Mouse (Mus musculus): ENCODE measurements around the gene Gm8122. TPM values are rescaled to one million over a fixed set of nuclear protein-coding genes. Genes with fewer than 3 reads are reported as not detected.
A peak's percentile ranks its signal among the peaks of the same experiment; 100 is the strongest.
"Not testable (repeated sequence)": the region's sequence is repeated elsewhere in the genome, so short reads cannot be mapped to it uniquely, and the experiment has no call there.

Gm8122 gene
- polyA plus RNA-seq, 1 experiment, result 0.06 TPM

DNA sequence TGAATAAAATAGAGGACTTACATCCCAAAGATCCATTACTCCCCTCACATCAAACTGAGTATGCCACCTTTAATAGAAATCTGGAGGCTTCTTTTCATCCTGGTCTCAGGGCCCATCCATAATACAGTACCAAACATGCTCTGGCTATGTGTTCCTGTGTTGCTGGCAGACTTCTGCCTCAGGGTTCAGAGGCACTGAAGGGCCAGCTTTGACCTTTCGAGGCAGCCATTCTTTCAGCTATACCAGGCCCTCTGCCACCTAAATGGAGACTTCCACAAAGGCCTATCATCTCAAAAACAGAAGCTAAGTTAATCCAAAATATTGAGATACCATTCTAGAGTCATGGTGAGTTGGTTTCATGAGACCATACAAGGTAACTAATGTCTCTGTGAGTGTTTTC is 21.4 kb upstream of the Gm8122 start:
- DNase-seq, result peak; percentile 15
- not testable (repeated sequence) for H3K36me3 ChIP-seq (ENCODE audit: control insufficient read depth, insufficient read depth, low read length); H3K4me3 ChIP-seq (ENCODE audit: insufficient read depth, low read depth, low read length); H3K4me1 ChIP-seq (ENCODE audit: control insufficient read depth, insufficient read depth, low read length); H3K27me3 ChIP-seq (replicated peaks; ENCODE audit: control insufficient read depth, insufficient read depth, low read length); H3K27ac ChIP-seq (ENCODE audit: insufficient read depth, low read depth, low read length)
- WGBS, result 71% methylated on average over 1 of the region's 1 CpGs

DNA sequence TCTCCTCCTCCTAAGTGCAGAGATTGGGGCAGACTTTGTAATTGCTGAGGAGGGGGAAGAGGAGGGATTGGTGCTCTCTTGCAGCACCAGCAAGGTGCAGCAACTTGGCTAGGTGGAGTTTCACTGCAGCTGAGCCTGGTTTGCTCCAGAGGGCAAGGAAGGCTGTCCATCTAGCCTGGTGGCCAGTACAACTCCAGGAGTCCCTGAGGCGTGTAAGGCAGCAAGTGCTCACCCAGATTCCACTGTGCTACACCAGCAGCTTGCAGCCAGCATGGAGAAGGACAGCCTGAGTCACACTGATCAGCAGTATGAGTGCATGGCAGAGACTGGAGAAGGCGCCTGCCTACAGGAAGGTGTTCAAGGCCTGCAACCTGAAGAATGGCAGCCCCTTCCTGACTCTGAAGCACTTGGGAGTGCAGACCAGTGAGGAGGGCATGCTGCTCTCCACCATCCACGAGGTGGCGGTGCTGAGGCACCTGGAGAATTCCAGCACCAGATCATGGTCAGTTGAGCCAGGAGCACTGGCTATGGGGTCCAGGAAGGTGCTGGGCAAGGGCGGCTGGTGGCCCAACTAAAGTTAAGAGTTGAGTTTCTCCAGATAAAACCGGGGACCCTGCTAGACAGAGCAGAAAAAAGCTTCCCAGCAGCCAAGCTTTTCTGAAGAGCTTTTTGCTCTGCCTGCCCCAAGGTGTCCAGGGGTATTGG is 15.6 kb upstream of the Gm8122 start:
- not testable (repeated sequence) for H3K4me3 ChIP-seq (ENCODE audit: insufficient read depth, low read depth, low read length); H3K4me1 ChIP-seq (ENCODE audit: control insufficient read depth, insufficient read depth, low read length); H3K27ac ChIP-seq (ENCODE audit: insufficient read depth, low read depth, low read length); H3K27me3 ChIP-seq (replicated peaks; ENCODE audit: control insufficient read depth, insufficient read depth, low read length); H3K36me3 ChIP-seq (ENCODE audit: control insufficient read depth, insufficient read depth, low read length)
- DNase-seq, result peak; percentile 26
- WGBS, result 29% methylated on average over 5 of the region's 6 CpGs

DNA sequence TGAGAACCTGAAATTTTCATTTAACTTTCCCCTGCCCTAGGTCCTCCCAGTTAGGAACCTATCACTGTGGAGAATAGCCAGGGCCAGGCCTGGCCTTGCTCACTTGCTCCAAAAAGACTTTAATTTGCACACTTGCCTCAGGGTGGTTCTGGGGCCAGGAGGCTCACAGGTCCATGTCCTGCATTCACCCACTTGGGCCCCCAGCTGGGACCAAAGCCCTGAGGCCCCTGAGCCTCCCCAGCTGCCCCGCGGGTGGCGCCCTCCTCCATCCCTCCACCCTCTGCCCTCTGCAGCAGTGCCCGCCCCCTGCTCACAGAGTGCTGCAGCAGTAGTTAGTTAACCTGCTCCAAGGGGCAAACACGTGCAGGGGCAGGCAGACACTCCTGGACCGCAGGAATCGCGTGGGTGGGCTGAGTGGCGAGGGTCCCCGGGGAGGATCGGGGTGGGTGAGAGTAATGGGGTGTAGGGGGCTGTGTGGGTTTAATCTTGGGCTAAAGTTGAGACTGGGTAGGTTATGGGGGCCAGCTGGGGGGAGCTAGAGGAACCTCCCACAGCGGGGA is 14.6 kb upstream of the Gm8122 start:
- DNase-seq, result peak; percentile 43
- not testable (repeated sequence) for H3K36me3 ChIP-seq (ENCODE audit: control insufficient read depth, insufficient read depth, low read length); H3K4me1 ChIP-seq (ENCODE audit: control insufficient read depth, insufficient read depth, low read length); H3K27me3 ChIP-seq (replicated peaks; ENCODE audit: control insufficient read depth, insufficient read depth, low read length); H3K4me3 ChIP-seq (ENCODE audit: insufficient read depth, low read depth, low read length)
- H3K27ac ChIP-seq (ENCODE audit: insufficient read depth, low read depth, low read length), result peak overlapping the region; percentile 45; the same call in 1 of the 2 replicates
- WGBS, result 13% methylated on average over 10 of the region's 12 CpGs

DNA sequence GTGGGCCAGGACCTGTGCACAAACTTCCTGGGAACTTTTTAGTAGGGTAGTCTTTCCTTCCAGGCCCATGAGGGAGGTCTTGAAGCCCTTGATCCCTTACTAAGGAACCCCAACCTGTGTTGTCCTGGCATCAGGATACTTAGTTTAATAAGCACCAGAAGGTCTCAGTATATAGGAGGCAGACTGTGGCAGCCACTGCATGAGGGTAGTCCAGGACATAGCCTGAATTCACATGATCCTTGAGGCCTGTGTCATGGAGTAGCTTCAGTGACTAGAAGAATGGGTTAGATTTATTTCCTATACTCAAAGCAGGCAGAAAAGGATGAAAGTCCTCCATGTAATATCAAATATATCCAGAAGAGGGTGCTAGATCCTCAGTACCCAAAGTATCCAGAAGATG is 2.7 kb upstream of the Gm8122 start:
- not testable (repeated sequence) for H3K4me3 ChIP-seq (ENCODE audit: insufficient read depth, low read depth, low read length); H3K4me1 ChIP-seq (ENCODE audit: control insufficient read depth, insufficient read depth, low read length); H3K27ac ChIP-seq (ENCODE audit: insufficient read depth, low read depth, low read length); H3K36me3 ChIP-seq (ENCODE audit: control insufficient read depth, insufficient read depth, low read length); H3K27me3 ChIP-seq (replicated peaks; ENCODE audit: control insufficient read depth, insufficient read depth, low read length); DNase-seq

Other genes starting within 250 kb of the Gm8122 start
- not detected in 2 replicates for gene Gm8082, start 241.7 kb downstream of the Gm8122 start, polyA plus RNA-seq (2012; rRNA removed)
- gene Gm10376, start 219.7 kb downstream of the Gm8122 start, polyA plus RNA-seq (2012; rRNA removed), result not detected in 2 replicates
- gene Gm8094, start 158.7 kb downstream of the Gm8122 start, polyA plus RNA-seq (2012; rRNA removed), result 0.05 TPM in 1 of 2 replicates, not detected in the other
- gene Gm8104, start 134.7 kb downstream of the Gm8122 start, polyA plus RNA-seq (2012; rRNA removed), result 0.11 TPM in 1 of 2 replicates, not detected in the other
- 0.10 TPM in 1 of 2 replicates, not detected in the other for gene Gm7233, start 55.4 kb downstream of the Gm8122 start, polyA plus RNA-seq (2012; rRNA removed)
- 0.39 and 0.50 TPM in 2 replicates for gene Gm8126, start 23.3 kb upstream of the Gm8122 start, polyA plus RNA-seq (2012; rRNA removed)
- gene Gm9732, start 39.7 kb upstream of the Gm8122 start, polyA plus RNA-seq (2012; rRNA removed), result 0.08 and 0.30 TPM in 2 replicates
- gene Gm8127, start 58.5 kb upstream of the Gm8122 start, polyA plus RNA-seq (2012; rRNA removed), result not detected in 2 replicates
- not detected in 2 replicates for gene 1700001F09Rik, start 112.5 kb upstream of the Gm8122 start, polyA plus RNA-seq (2012; rRNA removed)
- 0.16 and 0.17 TPM in 2 replicates for gene Gm8138, start 181.0 kb upstream of the Gm8122 start, polyA plus RNA-seq (2012; rRNA removed)

Measured in kidney, adult 2 months (tissue).